ENCODE assay signal across 19 mouse cellular contexts in the genomic region with DNA sequence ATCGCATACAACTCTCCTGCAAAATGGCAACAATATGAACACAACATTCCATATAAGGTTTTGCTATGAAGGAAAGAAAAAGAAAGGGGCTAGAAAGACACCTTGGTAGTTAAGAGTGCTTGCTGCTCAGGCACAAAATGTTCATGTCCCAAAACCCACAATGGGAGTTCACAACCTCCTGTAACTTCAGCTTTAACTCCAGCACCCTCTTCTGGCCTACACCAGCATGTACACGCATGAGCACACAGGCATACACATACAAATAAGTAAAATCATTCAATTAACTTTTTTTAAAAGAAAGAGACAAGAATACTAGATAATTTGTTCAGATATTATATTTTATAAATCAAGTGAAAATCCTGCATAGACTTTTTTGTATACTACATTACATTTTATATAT. TPM values are rescaled to one million over a fixed set of nuclear protein-coding genes. Genes with fewer than 3 reads are reported as not detected.
A peak's percentile ranks its signal among the peaks of the same experiment; 100 is the strongest.
DNase-seq lines count a peak whose midpoint lies in the region; ATAC-seq and TF ChIP-seq lines count a peak whose summit lies in the region.
"Had no signal": no experiment of that assay in that cellular context is flagged by ENCODE, and none has a peak within 500 bp of the region (broad histone marks: within the 10 kb centered on the region; RNA-seq: fewer than 3 reads in every experiment).

No protein-coding gene starts in this region.

- no peaks in the 10 kb centered on the region for H3K4me1 ChIP-seq in kidney, postnatal 0 days (replicated peaks; ENCODE audit: insufficient read depth, low read length)
- H3K4me1 ChIP-seq in kidney, embryonic 16.5 days (ENCODE audit: insufficient read depth, low read length), result no peaks in the 10 kb centered on the region
- H3K4me1 ChIP-seq: limb, embryonic 15.5 days had no signal

- TF ChIP-seq CTCF in kidney, postnatal 0 days (IDR thresholded peaks at IDR 0.05; ENCODE audit: low read depth), result peak; percentile 58
- peak; percentile 10; the same call in 1 of the 2 replicates for TF ChIP-seq CTCF in brain, embryonic 14.5 days (IDR thresholded peaks at IDR 0.05; ENCODE audit: borderline replicate concordance, extremely low read depth, insufficient read depth, insufficient read length)

- DNase-seq in kidney, postnatal 0 days (ENCODE audit: low spot score), result peak; percentile 14
- DNase-seq in urinary bladder, postnatal 14 days (ENCODE audit: low spot score), result peak; percentile 14
- no peak for DNase-seq in urinary bladder, postnatal 36 days (ENCODE audit: low spot score in 2 of 2)
- peak; percentile 2 for DNase-seq in brain, embryonic 14.5 days (ENCODE audit: low read depth)
- DNase-seq in heart, adult 18-20 months, result no peak
- DNase-seq: cerebellum, postnatal 14 days; gastrocnemius, postnatal 25 days; kidney, postnatal 14 days; right cerebral cortex, postnatal 25 days; thymus, postnatal 25 days had no signal

- H3K27me3 ChIP-seq in kidney, postnatal 0 days (ENCODE audit: insufficient read depth, low read length), result no peaks in the 10 kb centered on the region
- no peaks in the 10 kb centered on the region for H3K27me3 ChIP-seq in kidney, embryonic 16.5 days (ENCODE audit: insufficient read depth, low read length)
- H3K27me3 ChIP-seq: limb, embryonic 15.5 days had no signal

- no peaks in the 10 kb centered on the region for H3K36me3 ChIP-seq in kidney, postnatal 0 days (ENCODE audit: insufficient read depth, low read length)
- H3K36me3 ChIP-seq in kidney, embryonic 16.5 days (ENCODE audit: insufficient read depth, low read length), result no peaks in the 10 kb centered on the region
- H3K36me3 ChIP-seq: G1E; limb, embryonic 15.5 days had no signal

- no peak for ATAC-seq in kidney, postnatal 0 days (replicated peaks; ENCODE audit: low FRiP score, low read depth)
- no peak for ATAC-seq in kidney, embryonic 16.5 days (ENCODE audit: low FRiP score, low TSS enrichment)
- ATAC-seq in megakaryocyte, adult 5-6 weeks (ENCODE audit: poor library complexity, severe bottlenecking), result no peak
- ATAC-seq: forebrain, embryonic 16.5 days had no signal

- no peak overlapping the region for H3K4me3 ChIP-seq in kidney, postnatal 0 days (replicated peaks; ENCODE audit: low read depth, low read length)
- no peak overlapping the region for H3K4me3 ChIP-seq in kidney, embryonic 16.5 days (ENCODE audit: low read length)
- H3K4me3 ChIP-seq: limb, embryonic 15.5 days had no signal

- H3K4me2 ChIP-seq in kidney, postnatal 0 days (ENCODE audit: low read length), result no peak overlapping the region
- no peak overlapping the region for H3K4me2 ChIP-seq in kidney, embryonic 16.5 days (replicated peaks; ENCODE audit: low read depth, low read length)
- H3K4me2 ChIP-seq: hindbrain, embryonic 14.5 days; limb, embryonic 15.5 days had no signal

- H3K27ac ChIP-seq in kidney, postnatal 0 days, result no peak overlapping the region
- H3K27ac ChIP-seq in kidney, embryonic 16.5 days (ENCODE audit: low read length), result no peak overlapping the region
- H3K27ac ChIP-seq: hindbrain, embryonic 14.5 days; limb, embryonic 15.5 days had no signal

- no peaks in the 10 kb centered on the region for H3K9me3 ChIP-seq in kidney, postnatal 0 days (replicated peaks; ENCODE audit: low read length)
- H3K9me3 ChIP-seq in kidney, embryonic 16.5 days (ENCODE audit: low read length), result no peaks in the 10 kb centered on the region
- H3K9me3 ChIP-seq: limb, embryonic 15.5 days had no signal

- no peak for TF ChIP-seq POLR2A in brain, embryonic 14.5 days (IDR thresholded peaks at IDR 0.05; ENCODE audit: borderline replicate concordance, extremely low read depth, insufficient read depth, insufficient read length, poor library complexity, severe bottlenecking)

- no peak overlapping the region for H3K9ac ChIP-seq in kidney, postnatal 0 days (ENCODE audit: low read depth, low read length)
- H3K9ac ChIP-seq in kidney, embryonic 16.5 days (replicated peaks; ENCODE audit: low read length), result no peak overlapping the region
- H3K9ac ChIP-seq: hindbrain, embryonic 14.5 days; limb, embryonic 15.5 days had no signal

- 73% methylated on average over 2 of the region's 2 CpGs for WGBS in kidney, postnatal 0 days
- 79% methylated on average over 2 of the region's 2 CpGs for WGBS in kidney, embryonic 16.5 days

RNA-seq across cellular contexts. Expression of a gene that starts 13.4 kb away (rescaled TPM):
- polyA plus RNA-seq in kidney, postnatal 0 days (2015; fragmentation: Nextera tagmentation; extraction: Ambion mirVana), result 0.04 and 0.05 TPM in 2 replicates
- polyA plus RNA-seq in kidney, embryonic 16.5 days (2015; fragmentation: Nextera tagmentation; extraction: Ambion mirVana), result 0.04 and 0.07 TPM in 2 replicates
- polyA plus RNA-seq in brain, embryonic 14.5 days (2012; rRNA removed), result 0.03 TPM in 1 of 2 replicates, not detected in the other
- not detected in 2 replicates for total RNA-seq in megakaryocyte, adult 5-6 weeks (2015)
- total RNA-seq in megakaryocyte, adult 5-6 weeks (2017), result under 0.01 TPM in 1 of 2 replicates, not detected in the other
- not detected for total RNA-seq in heart, adult 18-20 months (2021)
- total RNA-seq: gastrocnemius, postnatal 25 days; megakaryocyte progenitor cell, adult 5-6 weeks had no signal
- polyA plus RNA-seq: forebrain, embryonic 16.5 days; G1E; heart, embryonic 14.5 days; hindbrain, embryonic 14.5 days had no signal

RNA-seq across cellular contexts. Expression of a gene that starts 32.8 kb away (rescaled TPM):
- polyA plus RNA-seq in kidney, postnatal 0 days (2015; fragmentation: Nextera tagmentation; extraction: Ambion mirVana), result 0.28 and 0.32 TPM in 2 replicates
- 0.44 TPM in 2 replicates for polyA plus RNA-seq in kidney, embryonic 16.5 days (2015; fragmentation: Nextera tagmentation; extraction: Ambion mirVana)
- polyA plus RNA-seq in brain, embryonic 14.5 days (2012; rRNA removed), result not detected in 2 replicates
- total RNA-seq in megakaryocyte, adult 5-6 weeks (2015), result not detected in 2 replicates
- total RNA-seq in megakaryocyte, adult 5-6 weeks (2017), result not detected in 2 replicates
- not detected for total RNA-seq in heart, adult 18-20 months (2021)
- total RNA-seq: gastrocnemius, postnatal 25 days; left cerebral cortex, adult 18-20 months; megakaryocyte progenitor cell, adult 5-6 weeks had no signal
- polyA plus RNA-seq: forebrain, embryonic 16.5 days; G1E; heart, embryonic 14.5 days; hindbrain, embryonic 14.5 days had no signal

Comparison
In these comparisons a context has a peak if more than half of its experiments do, and no peak if none do; other contexts are left out.
1. DNase-seq: peak in kidney, postnatal 0 days (single experiment), urinary bladder, postnatal 14 days (single experiment) and brain, embryonic 14.5 days (single experiment); none in urinary bladder, postnatal 36 days (0 of 2) and heart, adult 18-20 months (0 of 2).